Mouse (Mus musculus): ENCODE measurements around the gene B9d2.
A peak's percentile ranks its signal among the peaks of the same experiment; 100 is the strongest.
"Not testable (repeated sequence)": the region's sequence is repeated elsewhere in the genome, so short reads cannot be mapped to it uniquely, and the experiment has no call there.

Gene B9d2

GRCm38 (mm10) chr7:25703793-25704494 lies 23.4 kb downstream of the B9d2 start:
- DNase-seq (ENCODE audit: low read depth, low spot score) = no peak

GRCm38 (mm10) chr7:25704716-25705364 lies 24.3 kb downstream of the B9d2 start:
- DNase-seq (ENCODE audit: low read depth, low spot score) = no peak

GRCm38 (mm10) chr7:25705801-25706251 lies 25.2 kb downstream of the B9d2 start:
- DNase-seq (ENCODE audit: low read depth, low spot score) = no peak

GRCm38 (mm10) chr7:25706578-25707170 lies 26.1 kb downstream of the B9d2 start:
- no peak for DNase-seq (ENCODE audit: low read depth, low spot score)

- DNase-seq (ENCODE audit: low read depth, low spot score) = no peak
These were observed 27.2 kb downstream of the B9d2 start for GRCm38 (mm10) chr7:25707581-25708292.

GRCm38 (mm10) chr7:25709961-25710360 lies 29.4 kb downstream of the B9d2 start:
- DNase-seq (ENCODE audit: low read depth, low spot score) = no peak

- DNase-seq (ENCODE audit: low read depth, low spot score) = no peak
These were observed 30.0 kb downstream of the B9d2 start for GRCm38 (mm10) chr7:25710519-25711130.

- DNase-seq (ENCODE audit: low read depth, low spot score) = no peak
These were observed 30.6 kb downstream of the B9d2 start for GRCm38 (mm10) chr7:25711165-25711564.

GRCm38 (mm10) chr7:25711731-25712197 lies 31.2 kb downstream of the B9d2 start:
- peak; percentile 50 for DNase-seq (ENCODE audit: low read depth, low spot score)

GRCm38 (mm10) chr7:25712801-25713200 lies 32.2 kb downstream of the B9d2 start:
- no peak for DNase-seq (ENCODE audit: low read depth, low spot score)

GRCm38 (mm10) chr7:25714581-25714980 lies 34.0 kb downstream of the B9d2 start:
- DNase-seq (ENCODE audit: low read depth, low spot score) = no peak

GRCm38 (mm10) chr7:25715731-25716271 lies 35.2 kb downstream of the B9d2 start:
- no peak for DNase-seq (ENCODE audit: low read depth, low spot score)

GRCm38 (mm10) chr7:25717478-25717877 lies 36.9 kb downstream of the B9d2 start:
- no peak for DNase-seq (ENCODE audit: low read depth, low spot score)

- peak; percentile 95 for DNase-seq (ENCODE audit: low read depth, low spot score)
These were observed 38.3 kb downstream of the B9d2 start, which contains the start of gene Ccdc97 for GRCm38 (mm10) chr7:25718788-25719417. Ccdc97 (minus strand) TSS chr7:25719088.

GRCm38 (mm10) chr7:25719761-25720610 lies 39.4 kb downstream of the B9d2 start:
- peak; percentile 81 for DNase-seq (ENCODE audit: low read depth, low spot score)

GRCm38 (mm10) chr7:25720760-25721159 lies 40.2 kb downstream of the B9d2 start:
- no peak for DNase-seq (ENCODE audit: low read depth, low spot score)

GRCm38 (mm10) chr7:25721776-25722175 lies 41.2 kb downstream of the B9d2 start:
- DNase-seq (ENCODE audit: low read depth, low spot score) = not testable (repeated sequence)

- DNase-seq (ENCODE audit: low read depth, low spot score) = no peak
These were observed 45.3 kb downstream of the B9d2 start for GRCm38 (mm10) chr7:25725886-25726285.

GRCm38 (mm10) chr7:25727800-25728199 lies 47.2 kb downstream of the B9d2 start:
- DNase-seq (ENCODE audit: low read depth, low spot score) = no peak

- DNase-seq (ENCODE audit: low read depth, low spot score) = no peak
These were observed 48.8 kb downstream of the B9d2 start for GRCm38 (mm10) chr7:25729396-25729795.

Measured in forelimb bud, embryonic 11.5 days (tissue).